Mouse (Mus musculus) heart, postnatal 36 days (tissue): ENCODE results near the gene Hinfp. TPM values are rescaled to one million over a fixed set of nuclear protein-coding genes. Genes with fewer than 3 reads are reported as not detected.
A peak's percentile ranks its signal among the peaks of the same experiment; 100 is the strongest.

Experiments
- DNase-seq, 2 experiments: peaks; one replicate each; pipeline ENCODE4 v3.0.0; 2021 to 2022
- intact Hi-C: fragments of 180-260 bp; cut with DNase I; formaldehyde crosslinking; loops from one replicate; pipeline ENCODE4 v1.15.1; 2025
- microRNA-seq, 2 experiments: library from miRNA; unstranded; fragments of <30 nt; microRNA quantifications; one replicate each; pipeline ENCODE4 v1.2.0; 2021; ENCODE audit warnings: borderline number of aligned reads in 2 of 2
- total RNA-seq, 2 experiments: library from RNA; stranded (reverse); gene quantifications; 2 replicates each; pipeline ENCODE4 v1.2.3; 2021

The Hinfp gene
- total RNA-seq, 2 experiments from 2014 or later: 7.8 to 8.7 TPM

DNA sequence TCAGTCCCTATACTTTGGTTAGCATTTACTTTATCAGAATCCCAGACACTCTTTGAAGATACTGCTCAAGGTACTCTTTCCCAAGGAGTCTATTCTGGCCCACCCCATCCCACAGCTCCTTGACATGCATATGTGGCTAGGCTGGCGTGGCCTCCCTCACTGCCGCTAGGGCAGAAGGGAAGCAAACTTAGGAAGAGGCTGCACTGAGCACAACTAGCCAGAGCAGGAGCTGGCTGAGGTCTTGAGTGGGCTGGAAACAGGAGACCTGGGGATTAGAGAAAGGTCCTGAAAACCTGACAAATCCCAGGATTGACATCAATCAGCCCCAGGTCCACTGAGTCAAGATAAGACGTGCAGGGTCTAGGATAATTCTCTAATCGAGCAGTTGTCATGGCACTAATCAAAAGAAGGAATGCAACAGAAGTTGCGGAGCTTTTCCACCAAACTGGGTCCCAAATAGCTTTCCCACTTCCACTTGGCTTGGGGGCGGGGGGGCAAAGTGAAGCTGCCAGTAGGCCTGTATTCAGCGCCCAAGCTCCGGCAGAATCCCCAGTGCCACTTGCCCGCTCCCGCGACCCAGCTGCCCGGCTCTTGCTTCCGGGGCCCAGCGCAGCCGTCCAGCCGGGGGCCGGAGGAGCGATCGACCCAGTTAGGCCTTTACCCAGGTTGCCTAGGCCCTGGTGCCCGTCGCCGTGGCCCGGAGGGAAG, 38.0 kb downstream of the Hinfp start:
- DNase-seq: peak; percentile 32 to 49
- intact Hi-C loops: loop anchor here (2.0 kb wide), 1 partner anchor 29 kb away; no protein-coding TSS in a partner anchor

DNA sequence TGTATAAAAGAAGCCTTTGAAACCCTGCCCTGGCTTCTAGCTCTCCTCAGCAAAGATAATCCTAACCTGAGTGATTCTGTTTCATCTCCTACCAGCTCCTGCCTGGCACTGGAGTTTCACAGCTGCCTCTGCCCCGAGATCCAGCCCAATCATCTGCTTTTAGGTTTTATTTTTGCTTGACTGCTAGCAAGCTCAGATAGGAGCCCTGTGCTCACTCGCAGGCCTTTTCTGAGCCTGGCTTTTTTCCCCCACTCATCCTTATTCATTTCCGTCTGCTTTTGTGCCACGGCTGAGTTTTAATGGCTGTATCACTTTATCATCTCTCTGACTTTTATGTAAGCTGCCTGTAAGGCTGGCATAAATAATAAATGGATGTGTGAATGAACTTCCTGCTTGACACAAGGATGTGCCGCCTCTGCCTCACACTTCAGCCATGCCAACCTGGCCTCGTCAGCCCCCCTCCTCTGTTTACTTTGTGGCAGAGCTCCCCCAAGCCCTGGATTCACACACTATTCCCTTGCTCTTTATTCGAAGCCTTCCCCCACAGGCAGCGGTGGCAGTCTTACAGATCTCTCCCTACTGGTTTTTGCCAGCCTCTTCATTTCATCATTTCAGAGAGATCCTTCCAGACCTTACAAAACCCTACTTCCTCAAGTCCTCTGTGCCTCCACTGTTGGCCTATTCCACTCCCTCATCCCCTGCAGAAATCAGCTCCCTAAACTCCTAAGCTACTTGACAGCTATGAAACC, 38.8 kb downstream of the Hinfp start:
- intact Hi-C loops: no loop called here
- DNase-seq: no peak

DNA sequence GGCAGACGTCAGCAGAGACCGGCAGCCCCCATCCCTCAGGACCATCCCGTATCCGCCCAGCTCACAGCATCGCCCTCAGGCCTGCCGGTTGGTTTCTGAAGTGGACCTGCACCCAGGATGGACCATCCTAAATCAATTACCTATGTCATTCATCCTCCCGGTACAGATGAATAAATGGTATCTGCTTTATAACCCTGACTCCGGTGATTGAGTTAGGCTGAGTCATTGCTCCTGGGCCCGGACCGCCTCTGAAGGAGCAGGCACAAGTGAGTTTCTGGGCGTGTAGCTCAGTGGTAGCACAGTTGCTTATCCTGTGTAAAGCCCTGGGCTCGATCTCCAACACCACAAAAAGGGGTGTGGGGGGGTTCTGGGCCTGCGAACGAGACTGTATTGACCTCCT, 44.1 kb downstream of the Hinfp start:
- no peak for DNase-seq
- intact Hi-C loops: no loop called here

DNA sequence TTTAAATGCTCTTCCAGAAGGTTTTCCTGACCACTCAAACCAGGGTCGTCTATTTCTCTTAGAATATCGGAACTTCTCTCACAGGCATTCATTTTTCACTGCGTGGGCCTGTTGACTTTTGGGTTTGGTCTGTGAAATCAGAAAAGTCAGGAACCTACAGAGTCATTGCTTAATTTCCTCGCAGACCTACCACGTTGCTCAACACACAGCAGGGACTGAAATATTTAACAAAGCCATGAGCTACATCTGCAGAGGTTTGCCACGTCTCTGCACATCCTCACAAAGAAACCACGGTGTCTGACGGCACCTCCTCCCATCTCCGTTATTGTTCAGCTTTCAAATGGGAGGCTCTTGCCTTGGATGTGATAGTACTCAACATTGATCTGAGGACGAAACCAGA, 46.5 kb downstream of the Hinfp start:
- intact Hi-C loops: no loop called here
- no peak for DNase-seq

DNA sequence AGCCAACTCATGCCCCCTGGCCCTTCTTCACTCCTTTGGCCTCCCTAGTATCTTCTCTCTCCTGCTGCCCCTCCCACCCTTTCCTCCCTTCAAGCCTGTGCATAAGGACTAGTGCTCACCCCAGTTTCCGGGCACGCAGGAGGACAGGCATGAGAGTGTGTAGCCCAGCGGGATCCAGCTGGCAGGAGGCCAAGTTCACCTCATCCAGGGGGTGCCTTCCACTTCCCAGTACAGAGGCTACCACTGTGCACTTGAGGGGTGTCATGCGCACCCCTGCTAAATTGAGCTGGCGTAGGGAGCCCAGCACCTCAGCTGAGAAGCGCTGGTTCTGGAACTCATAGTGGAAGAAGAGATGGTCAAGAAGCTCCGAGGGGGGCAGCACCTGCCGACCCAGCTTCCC, 49.3 kb downstream of the Hinfp start:
- intact Hi-C loops: no loop called here
- DNase-seq: no peak

DNA sequence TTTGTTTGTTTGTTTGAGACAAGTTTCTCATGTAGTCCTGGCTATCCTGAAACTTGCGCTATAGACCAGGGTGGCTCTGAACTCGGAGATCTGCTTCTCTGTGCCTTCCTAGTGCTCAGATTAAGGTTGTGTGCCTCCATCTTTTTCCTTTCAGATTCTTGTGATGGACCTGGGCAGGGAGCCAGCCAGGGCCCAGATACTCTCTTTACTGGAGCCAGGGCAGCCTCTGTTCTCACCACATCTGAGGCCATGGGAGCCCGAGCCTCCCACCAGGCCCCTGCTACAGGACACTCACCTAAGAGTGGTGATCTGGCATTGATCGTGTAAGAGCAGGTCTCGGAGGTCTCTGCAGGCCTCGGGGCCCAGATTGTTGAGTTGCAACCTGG, 50.3 kb downstream of the Hinfp start:
- intact Hi-C loops: no loop called here
- DNase-seq: no peak

DNA sequence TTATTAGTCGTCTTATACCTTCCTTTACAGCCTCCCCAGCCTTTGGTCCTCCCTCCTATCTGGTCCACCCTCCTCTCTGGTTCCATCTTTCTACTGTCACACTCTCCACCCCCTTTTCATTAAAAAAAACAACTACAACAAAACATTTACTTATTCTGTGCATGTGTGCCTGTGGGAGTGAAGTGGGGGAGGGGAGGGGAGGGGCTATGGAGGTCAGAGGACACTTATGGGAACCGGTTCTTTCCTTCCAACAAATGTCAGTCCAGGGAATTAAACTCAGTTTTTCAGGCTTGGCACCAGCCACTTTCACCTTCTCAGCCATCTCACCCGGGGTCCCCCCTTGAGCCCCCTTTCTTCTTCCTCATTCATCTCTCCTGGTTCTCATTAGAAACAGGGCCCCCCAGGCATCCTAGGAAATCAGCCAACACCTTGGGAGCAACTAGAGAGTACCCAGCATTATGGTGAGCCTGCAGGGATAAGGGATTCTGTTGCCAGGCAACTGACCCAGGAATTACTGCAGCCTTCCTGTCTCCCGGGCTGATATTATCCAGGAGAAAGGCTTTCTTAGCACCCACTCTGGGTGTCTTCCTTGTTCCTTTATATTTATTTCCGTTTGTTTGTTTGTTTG, 50.8 kb downstream of the Hinfp start:
- no peak for DNase-seq
- intact Hi-C loops: no loop called here

DNA sequence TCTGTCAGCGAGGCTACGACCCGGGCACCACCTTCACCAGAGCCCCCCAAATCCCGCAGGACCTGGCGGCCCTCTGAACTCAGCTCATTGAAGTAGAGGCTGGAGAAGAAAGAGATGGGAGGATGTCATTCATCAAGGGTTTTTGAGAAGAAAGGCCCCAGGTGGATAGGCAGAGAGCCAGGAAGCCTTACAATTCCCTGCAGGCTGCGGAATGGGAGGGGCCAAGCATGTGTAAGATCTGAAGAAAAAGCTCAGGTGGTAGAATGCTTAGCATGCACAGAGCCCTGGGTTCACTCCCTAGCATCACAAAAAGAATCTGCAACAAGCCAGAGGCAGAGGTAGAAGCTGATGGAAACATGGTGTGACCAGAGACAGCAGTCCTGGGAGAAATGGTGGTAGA, 52.0 kb downstream of the Hinfp start:
- no peak for DNase-seq
- intact Hi-C loops: no loop called here

DNA sequence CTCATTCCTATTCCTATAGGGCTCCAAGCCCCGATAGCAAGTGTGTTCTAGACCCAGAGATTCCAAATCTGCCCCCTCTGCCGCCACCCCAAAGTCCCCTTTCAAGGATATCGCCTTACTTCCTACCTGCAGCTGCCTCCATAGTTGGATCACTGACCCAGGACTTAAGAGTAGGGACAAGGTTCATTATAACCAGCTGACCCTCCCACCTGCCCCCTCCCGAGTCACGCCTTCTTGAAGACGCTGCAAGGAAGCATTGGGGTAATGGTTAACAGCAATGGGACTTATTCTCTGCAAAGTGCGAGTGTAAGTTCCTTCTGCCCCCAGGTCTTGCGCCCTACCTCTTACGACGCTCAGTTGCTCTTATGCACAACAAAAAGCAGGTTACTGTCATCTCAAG, 54.2 kb downstream of the Hinfp start, which contains the start of gene Pdzd3:
Gene Pdzd3 (minus strand): TSS at position 158 of the 400 bp plus-strand sequence.
- intact Hi-C loops: no loop called here
- DNase-seq: no peak

DNA sequence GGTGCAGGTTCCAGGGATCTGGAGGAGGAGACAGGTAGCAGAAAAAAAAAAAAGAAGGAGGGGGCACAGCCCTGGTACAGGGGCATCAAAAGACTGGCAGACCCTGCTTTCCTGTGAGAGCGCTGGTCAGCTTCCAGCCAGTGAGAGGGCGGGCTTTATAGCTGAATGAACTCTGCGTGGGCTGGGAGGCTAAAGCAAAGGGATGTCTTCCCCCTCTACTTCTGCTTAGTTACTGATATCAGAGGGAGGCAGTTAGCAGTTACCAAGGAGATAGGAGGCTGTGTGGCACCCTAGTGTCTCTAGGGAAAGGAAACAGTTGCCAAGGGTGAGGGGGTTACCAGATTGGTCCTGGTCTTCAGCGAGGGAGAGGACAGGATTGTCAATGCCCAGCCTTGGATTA, 55.0 kb downstream of the Hinfp start:
- DNase-seq: no peak
- intact Hi-C loops: no loop called here

DNA sequence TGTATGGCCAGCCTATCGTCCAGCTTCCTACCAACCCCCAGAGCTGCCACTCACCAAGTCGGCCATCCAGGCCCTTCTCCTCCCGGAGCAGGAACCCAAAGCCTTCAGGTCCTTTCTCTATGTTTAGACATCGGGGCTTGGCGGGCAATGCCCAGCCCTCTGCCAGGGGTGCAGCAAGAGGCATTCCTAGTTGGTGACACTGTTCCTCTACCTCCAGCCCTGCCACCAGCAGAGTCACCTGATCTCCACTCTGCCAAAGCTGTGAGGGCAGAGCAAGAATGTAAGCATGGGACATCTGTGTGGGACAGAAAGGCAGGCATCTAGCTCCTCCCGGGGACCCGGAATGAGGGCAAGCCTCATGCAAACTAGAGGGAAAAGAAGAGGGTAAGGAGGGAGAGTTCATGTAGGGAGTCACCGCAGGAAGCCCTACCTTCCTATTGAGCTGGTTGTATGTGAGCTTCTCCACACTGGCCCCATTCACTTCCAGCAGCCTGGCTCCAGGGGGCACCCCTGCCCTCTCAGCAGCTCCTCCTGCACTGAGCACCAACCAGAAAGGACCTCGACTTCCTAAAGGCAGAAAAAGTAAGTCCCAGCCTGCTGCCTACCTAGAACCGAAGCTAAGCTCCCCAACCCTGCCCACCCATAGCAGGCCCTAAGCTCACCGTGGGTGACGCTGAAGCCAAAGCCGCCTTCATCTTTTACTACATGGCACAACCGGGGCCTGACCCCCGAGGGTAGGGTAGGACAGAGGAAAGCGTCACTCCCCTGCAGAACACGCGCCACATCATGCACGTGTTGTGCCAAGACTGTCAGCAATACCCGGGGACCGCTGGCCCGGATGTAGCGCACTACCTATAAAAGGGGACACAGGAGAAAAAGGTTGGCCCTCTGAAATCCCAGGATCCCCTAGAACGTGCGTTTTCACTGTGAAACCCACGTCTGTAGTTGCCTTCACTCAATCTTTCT, 56.0 kb downstream of the Hinfp start:
- DNase-seq: peak; percentile 64 to 67
- intact Hi-C loops: loop anchor here (5.0 kb wide), 1 partner anchor 108 kb away; no protein-coding TSS in a partner anchor

DNA sequence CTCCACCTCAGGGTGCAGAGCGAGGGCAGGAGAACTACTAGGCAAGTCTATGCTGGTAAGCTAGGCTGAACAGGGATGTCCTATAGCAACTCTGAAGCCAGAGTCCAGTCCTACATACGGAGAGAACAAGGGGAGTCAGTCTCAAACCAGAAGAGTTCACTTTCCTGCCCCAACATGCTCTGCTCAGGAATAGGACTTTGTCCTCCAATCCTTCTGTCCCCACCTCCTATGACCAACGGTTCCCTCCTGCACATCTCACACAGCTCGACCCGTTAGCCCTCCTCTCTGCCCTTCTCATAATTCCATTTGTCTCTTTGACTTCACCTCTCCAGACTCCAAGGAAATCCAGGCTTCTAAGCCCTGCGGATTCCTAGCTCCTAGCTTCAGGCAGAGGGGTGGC, 57.6 kb downstream of the Hinfp start:
- intact Hi-C loops: loop anchor here (5.0 kb wide), 1 partner anchor 109 kb away; no protein-coding TSS in a partner anchor
- DNase-seq: no peak

DNA sequence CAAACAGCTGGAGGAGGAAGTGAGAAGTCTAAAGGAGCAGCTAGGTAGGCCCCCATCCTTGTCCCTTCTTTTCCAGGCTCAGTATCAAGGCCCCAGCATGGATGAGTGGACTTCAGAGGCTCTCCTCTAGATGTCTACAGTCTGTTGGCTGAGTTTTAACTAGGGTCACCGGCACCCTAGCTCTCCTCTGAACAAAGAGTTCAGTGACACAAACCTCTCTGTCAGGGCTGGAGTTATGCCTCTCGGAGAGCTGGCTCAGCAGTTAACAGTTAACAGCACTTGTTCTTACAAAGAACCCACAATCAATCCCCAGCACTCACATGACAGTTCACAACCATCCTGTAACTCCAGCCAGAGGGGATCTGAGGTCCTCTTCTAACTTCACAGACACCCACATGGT, 61.9 kb downstream of the Hinfp start:
- no peak for DNase-seq
- intact Hi-C loops: no loop called here

Small RNA genes lying within 50 kb of the gene (microRNA-seq; reads per million reads assigned to microRNA genes)
- 0 reads per million in 2 experiments for gene Gm44335

Other genes with a start within 250 kb of the Hinfp start
- gene Usp2, start 238.7 kb downstream of the Hinfp start, total RNA-seq: 100 to 1,000 TPM; 137 to 198 TPM
- gene Mfrp, start 203.9 kb downstream of the Hinfp start, total RNA-seq: not detected
- 1 to 10 TPM; 8.4 to 8.9 TPM for gene C1qtnf5, start 198.4 kb downstream of the Hinfp start, total RNA-seq
- gene Gm49380, start 192.2 kb downstream of the Hinfp start, total RNA-seq: under 1 TPM in 1 of 2 experiments, not detected in 1; 0.14 TPM
- 1 to 10 TPM; 6.7 to 7.6 TPM for gene Rnf26, start 192.2 kb downstream of the Hinfp start, total RNA-seq
- gene Mcam, start 171.2 kb downstream of the Hinfp start, total RNA-seq: 10 to 100 TPM; 38.7 to 39.3 TPM
- gene Cbl, start 71.6 kb downstream of the Hinfp start, total RNA-seq: 10 to 100 TPM; 17.7 to 22.6 TPM
- gene Ccdc153, start 65.0 kb downstream of the Hinfp start, total RNA-seq: not detected
- 1 to 10 TPM; 3.5 to 4.3 TPM for gene Pdzd3, start 54.2 kb downstream of the Hinfp start, total RNA-seq
- gene Nlrx1, start 37.1 kb downstream of the Hinfp start, total RNA-seq: 10 to 100 TPM; 19.6 to 24.5 TPM
- gene Abcg4, start 17.1 kb downstream of the Hinfp start, total RNA-seq: under 1 TPM; 0.69 to 0.79 TPM
- 10 to 100 TPM; 14.0 to 14.2 TPM for gene C2cd2l, start 14.6 kb upstream of the Hinfp start, total RNA-seq
- gene Dpagt1, start 20.3 kb upstream of the Hinfp start, total RNA-seq: 10 to 100 TPM; 18.6 to 22.4 TPM
- 10 to 100 TPM; 13.3 to 13.6 TPM for gene H2afx, start 29.0 kb upstream of the Hinfp start, total RNA-seq
- 10 to 100 TPM; 41.1 to 49.8 TPM for gene Hmbs, start 38.6 kb upstream of the Hinfp start, total RNA-seq
- 10 to 100 TPM; 16.8 to 18.8 TPM for gene Vps11, start 56.0 kb upstream of the Hinfp start, total RNA-seq
- 10 to 100 TPM; 46.0 to 68.1 TPM for gene Hyou1, start 73.8 kb upstream of the Hinfp start, total RNA-seq
- 10 to 100 TPM; 21.5 to 24.0 TPM for gene Slc37a4, start 91.2 kb upstream of the Hinfp start, total RNA-seq
- gene Rps25, start 101.5 kb upstream of the Hinfp start, total RNA-seq: 100 to 1,000 TPM; 793 to 858 TPM
- gene Trappc4, start 101.9 kb upstream of the Hinfp start, total RNA-seq: 10 to 100 TPM; 33.0 to 36.3 TPM
- 1 to 10 TPM; 8.1 to 8.8 TPM for gene Ccdc84, start 112.9 kb upstream of the Hinfp start, total RNA-seq
- gene Foxr1, start 135.5 kb upstream of the Hinfp start, total RNA-seq: not detected
- not detected for gene Upk2, start 149.3 kb upstream of the Hinfp start, total RNA-seq
- gene Bcl9l, start 177.2 kb upstream of the Hinfp start, total RNA-seq: 10 to 100 TPM; 44.6 to 59.4 TPM